Mouse (Mus musculus) spleen, adult 2 months (tissue): ENCODE results near the gene Obp2a.

Experiments
- CTCF ChIP-seq: fragments of 200-500 bp; IDR thresholded peaks from 2 replicates; pipeline ENCODE4 v1.5.1; 2011; ENCODE audit warnings: mild to moderate bottlenecking, inconsistent platforms; ENCODE audit not compliant: insufficient read depth, insufficient read length, insufficient replicate concordance; ENCODE audit errors: extremely low read depth
- POLR2A ChIP-seq: fragments of 200-500 bp; IDR thresholded peaks from 2 replicates; pipeline ENCODE4 v1.6.1; 2011; ENCODE audit warnings: low read depth, low read length, inconsistent platforms

DNA sequence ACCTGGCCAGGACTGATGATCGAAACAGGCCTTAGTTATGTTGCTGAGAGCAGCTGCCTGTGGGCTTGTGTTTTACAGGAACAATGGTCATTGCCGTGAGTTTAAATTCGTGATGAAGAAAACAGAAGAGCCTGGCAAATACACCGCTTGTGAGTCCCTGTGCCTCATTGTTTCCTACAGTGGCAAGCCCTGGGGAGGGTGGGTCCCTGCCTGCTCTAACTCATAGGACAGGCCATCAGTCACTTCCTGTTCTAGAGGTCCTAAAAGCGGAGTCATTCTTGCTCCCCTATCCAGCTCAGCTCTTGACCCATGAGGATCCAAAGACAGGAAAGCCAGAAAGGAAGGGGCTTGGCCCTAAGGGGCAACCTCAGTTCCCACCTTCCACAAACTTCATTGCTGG, 1.2 kb downstream of the Obp2a start:
- TF ChIP-seq CTCF (no peak), POLR2A (no peak)
